Mouse (Mus musculus) cerebellum, adult 2 months (tissue): ENCODE data around the gene Sox30. TPM values are rescaled to one million over a fixed set of nuclear protein-coding genes. Genes with fewer than 3 reads are reported as not detected.
A peak's percentile ranks its signal among the peaks of the same experiment; 100 is the strongest.

Experiments
- DNase-seq, 2 experiments: peaks; one replicate each; pipeline ENCODE4 v3.0.0; 2021
- H3K27ac ChIP-seq: fragments of 200-500 bp; 2 replicates; pipeline ENCODE4 v1.5.1; 2012; ENCODE audit warnings: low read length, control low read depth, inconsistent platforms; ENCODE audit not compliant: insufficient read depth
- H3K27me3 ChIP-seq: fragments of 200-500 bp; 2 replicates; pipeline ENCODE4 v1.6.1; 2012; ENCODE audit warnings: inconsistent platforms, mild to moderate bottlenecking, low read length, moderate library complexity; ENCODE audit not compliant: control insufficient read depth, insufficient read depth
- H3K4me1 ChIP-seq: fragments of 200-500 bp; 2 replicates; pipeline ENCODE4 v1.6.1; 2011; ENCODE audit warnings: low read length; ENCODE audit not compliant: control insufficient read depth, insufficient read depth
- H3K4me3 ChIP-seq: fragments of 200-500 bp; replicated peaks from 2 replicates; pipeline ENCODE3; 2011; ENCODE audit warnings: mild to moderate bottlenecking, low read depth, low read length, control low read depth; ENCODE audit not compliant: insufficient read depth
- CTCF ChIP-seq: fragments of 200-500 bp; IDR thresholded peaks from 2 replicates; pipeline ENCODE4 v1.5.1; 2011; ENCODE audit warnings: low read depth, mild to moderate bottlenecking, control low read depth, low read length, moderate library complexity, borderline replicate concordance; ENCODE audit not compliant: insufficient read depth
- POLR2A ChIP-seq: fragments of 200-500 bp; IDR thresholded peaks from 2 replicates; pipeline ENCODE4 v1.6.1; 2011; ENCODE audit warnings: low read length, control low read depth, borderline replicate concordance; ENCODE audit not compliant: insufficient read depth
- WGBS: fragments of 180-500 bp; shearing (Covaris S2); methylation state at CpG from one replicate; pipeline ENCODE4 v1.1.7; 2018; 5-methylcytosine and 5-hydroxymethylcytosine counted together
- polyA plus RNA-seq: library from polyadenylated mRNA; depleted of rRNA; stranded (reverse); fragments of >200 nt; gene quantifications from 2 replicates; pipeline ENCODE4 v1.2.3, GENCODE M21; 2012

The Sox30 gene
- polyA plus RNA-seq, 1 experiment = 0.11 TPM

DNA sequence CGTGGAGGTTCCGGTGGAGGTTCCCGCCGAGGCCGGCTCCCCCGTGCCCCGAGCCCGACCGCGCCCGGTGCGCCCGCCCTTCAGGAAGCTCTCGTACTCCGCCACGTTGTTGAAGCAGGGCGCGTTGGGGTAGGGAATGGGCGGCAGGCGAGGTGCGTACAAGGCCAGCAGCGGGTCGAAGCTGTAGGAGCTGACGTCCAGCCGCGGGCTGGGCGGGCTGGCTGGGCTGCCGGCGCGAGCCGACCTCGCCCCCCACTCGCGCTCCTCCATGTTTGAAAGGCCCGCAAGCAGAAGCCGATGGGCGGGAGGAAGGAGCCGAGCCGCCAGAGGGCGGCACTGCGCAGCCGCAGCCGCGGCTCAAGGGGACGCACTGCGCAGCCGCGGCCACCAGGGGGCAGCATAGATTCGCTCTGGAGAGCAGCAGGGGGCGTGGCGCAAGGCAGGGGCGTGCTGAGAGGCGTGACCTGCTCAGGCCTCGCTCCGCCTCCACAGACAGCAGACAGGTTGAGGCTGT, 35.4 kb upstream of the Sox30 start, which contains the start of gene Lsm11:
Lsm11 (minus strand) TSS at position 293 of the 514 bp plus-strand sequence.
- Histone ChIP-seq H3K27me3 (no peaks in the 10 kb centered on the region), H3K4me1 (0 out of 2 replicates have a peak, but pooled peaks cover 6% of the 10 kb centered on the region), H3K27ac (no peak within 1 kb of the TSS; the same call in 1 of the 2 replicates), H3K4me3 (peak within 1 kb of the TSS; percentile 85)
- 1% methylated on average over 46 of the region's 55 CpGs for WGBS
- TF ChIP-seq POLR2A = no peak
- TF ChIP-seq CTCF = peak; percentile 96
- DNase-seq = peak; percentile 92 to 99

- H3K4me3 ChIP-seq = no peak overlapping the region
- no peaks in the 10 kb centered on the region for H3K27me3 ChIP-seq
- 0 out of 2 replicates have a peak, but pooled peaks cover 6% of the 10 kb centered on the region for H3K4me1 ChIP-seq
- DNase-seq = peak in 1 of 2 experiments; percentile 38
- TF ChIP-seq CTCF (no peak), POLR2A (no peak)
- WGBS = 24% methylated on average over 4 of the region's 4 CpGs
- H3K27ac ChIP-seq = no peak overlapping the region
These were observed 33.3 kb upstream of the Sox30 start for GRCm38 (mm10) chr11:45946796-45947195.

GRCm38 (mm10) chr11:45947491-45947890, 32.6 kb upstream of the Sox30 start:
- H3K4me3 ChIP-seq = no peak overlapping the region
- 37% methylated on average over 2 of the region's 2 CpGs for WGBS
- no peaks in the 10 kb centered on the region for H3K27me3 ChIP-seq
- H3K27ac ChIP-seq = no peak overlapping the region
- H3K4me1 ChIP-seq = peaks cover 6% of the 10 kb centered on the region; the same call in 1 of the 2 replicates
- DNase-seq = no peak
- TF ChIP-seq CTCF (no peak), POLR2A (no peak)

DNA sequence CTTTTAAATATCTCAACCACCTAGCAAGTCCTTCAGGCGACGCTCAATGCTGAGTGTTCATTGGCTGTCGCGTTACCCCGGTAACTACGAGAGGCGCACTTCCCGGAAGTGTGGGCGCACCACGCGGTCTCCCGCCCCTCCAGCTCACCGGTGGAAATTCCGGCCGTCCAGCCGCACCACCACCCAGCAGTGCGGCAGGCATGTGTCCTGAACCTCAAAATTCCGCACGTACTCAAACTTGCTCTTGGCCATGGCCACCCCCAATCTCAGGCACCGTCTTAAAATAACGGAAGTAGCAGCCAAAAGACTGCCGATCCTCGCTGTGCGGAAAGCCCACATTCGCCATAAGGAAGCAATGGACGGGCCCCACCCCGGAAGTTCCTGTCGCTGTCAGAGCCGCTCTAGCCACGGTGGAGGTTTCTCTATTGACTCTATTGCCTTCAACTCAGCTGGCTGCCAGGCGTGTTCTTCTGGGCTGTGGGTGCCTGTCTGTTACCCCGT, 24.9 kb upstream of the Sox30 start, which contains the start of gene Thg1l:
Thg1l (minus strand) TSS at position 368 of the 501 bp plus-strand sequence.
- under 1% methylated on average over 32 of the region's 32 CpGs for WGBS

DNA sequence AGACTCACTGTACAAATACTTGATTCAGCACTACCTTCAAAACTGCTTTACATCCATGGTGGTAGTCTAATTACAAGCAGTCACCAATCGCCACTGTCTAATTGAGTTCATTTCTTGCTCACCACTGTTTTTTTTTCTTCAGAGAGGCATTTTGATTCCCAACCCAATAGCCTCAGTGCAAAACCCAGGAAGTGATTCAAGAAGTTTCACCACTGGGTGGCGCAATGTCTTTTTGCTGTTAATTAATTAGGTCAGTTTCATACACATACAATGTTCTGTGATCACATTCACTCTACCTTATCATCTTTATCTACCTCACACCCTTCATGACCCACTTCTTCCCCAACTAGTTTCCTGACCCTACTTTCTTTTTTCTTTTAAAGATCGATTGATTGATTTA, 20.5 kb upstream of the Sox30 start:
- Histone ChIP-seq H3K27me3 (no peaks in the 10 kb centered on the region), H3K27ac (no peak overlapping the region), H3K4me1 (no peaks in the 10 kb centered on the region), H3K4me3 (no peak overlapping the region)
- no peak for TF ChIP-seq CTCF
- TF ChIP-seq POLR2A = no peak
- 71% methylated on average over 3 of the region's 3 CpGs for WGBS
- no peak for DNase-seq

More for the DNA sequence above, 24.9 kb upstream of the Sox30 start, which contains the start of gene Thg1l:
- Histone ChIP-seq H3K4me3 (peak within 1 kb of the TSS; percentile 100), H3K27me3 (no peaks in the 10 kb centered on the region), H3K27ac (peak within 1 kb of the TSS; percentile 30; the same call in 1 of the 2 replicates), H3K4me1 (no peaks in the 10 kb centered on the region; the same call in 1 of the 2 replicates)
- peak; percentile 51; the same call in 1 of the 2 replicates for TF ChIP-seq POLR2A
- no peak for TF ChIP-seq CTCF
- peak; percentile 91 to 93 for DNase-seq

GRCm38 (mm10) chr11:45960003-45960402, 20.1 kb upstream of the Sox30 start:
- WGBS = 86% methylated on average over 5 of the region's 5 CpGs
- H3K4me3 ChIP-seq = no peak overlapping the region
- no peaks in the 10 kb centered on the region for H3K4me1 ChIP-seq
- H3K27ac ChIP-seq = no peak overlapping the region
- TF ChIP-seq POLR2A (no peak), CTCF (no peak)
- DNase-seq = no peak
- H3K27me3 ChIP-seq = no peaks in the 10 kb centered on the region

DNA sequence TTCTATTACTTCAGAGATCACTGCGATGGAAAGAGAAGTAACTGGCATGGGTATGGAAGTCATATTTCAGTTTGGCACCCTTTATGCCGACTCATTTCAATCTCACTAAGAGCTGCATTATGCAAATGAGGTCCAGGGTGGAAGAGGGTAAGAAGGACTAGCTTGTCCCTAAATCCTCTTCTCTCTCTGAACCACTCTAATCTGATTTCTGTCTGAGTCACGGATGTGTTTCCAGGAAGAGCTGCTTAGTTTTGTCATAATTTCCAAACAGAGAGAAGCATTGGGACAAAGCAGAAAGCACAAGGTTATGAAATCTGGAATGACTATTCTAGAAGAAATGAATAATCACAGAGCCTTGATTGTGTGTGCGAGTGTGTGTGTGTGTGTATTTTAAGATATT, 13.2 kb upstream of the Sox30 start:
- no peak for DNase-seq
- WGBS = 82% methylated on average over 4 of the region's 4 CpGs
- Histone ChIP-seq H3K27me3 (no peaks in the 10 kb centered on the region), H3K4me1 (no peaks in the 10 kb centered on the region), H3K4me3 (no peak overlapping the region), H3K27ac (no peak overlapping the region)
- TF ChIP-seq CTCF (no peak), POLR2A (no peak)

DNA sequence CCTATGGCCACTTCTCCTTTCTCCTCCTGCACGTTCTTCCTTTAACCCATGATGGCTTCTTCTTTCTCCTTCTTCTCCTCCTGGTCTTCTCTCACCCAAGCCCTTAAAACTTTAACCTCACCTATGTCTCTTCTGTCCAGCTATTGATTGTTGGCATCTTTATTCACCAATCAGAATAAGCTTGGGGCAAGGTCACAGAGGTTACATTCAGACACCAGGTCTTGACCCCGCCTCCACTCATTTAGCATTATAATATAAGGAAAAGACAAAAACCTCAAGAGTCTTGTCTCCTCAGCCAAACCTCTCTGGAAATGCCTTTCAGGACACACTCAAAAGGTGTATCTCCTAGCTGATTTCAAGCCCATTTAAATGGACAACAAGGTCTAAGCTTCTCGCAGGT, 11.6 kb upstream of the Sox30 start:
- WGBS = 83% methylated on average over 3 of the region's 3 CpGs
- TF ChIP-seq CTCF (no peak), POLR2A (no peak)
- no peak for DNase-seq
- H3K27ac ChIP-seq = no peak overlapping the region
- no peaks in the 10 kb centered on the region for H3K27me3 ChIP-seq
- no peaks in the 10 kb centered on the region for H3K4me1 ChIP-seq
- no peak overlapping the region for H3K4me3 ChIP-seq
